ENCODE assay signal across 14 mouse cellular contexts in the genomic region with DNA sequence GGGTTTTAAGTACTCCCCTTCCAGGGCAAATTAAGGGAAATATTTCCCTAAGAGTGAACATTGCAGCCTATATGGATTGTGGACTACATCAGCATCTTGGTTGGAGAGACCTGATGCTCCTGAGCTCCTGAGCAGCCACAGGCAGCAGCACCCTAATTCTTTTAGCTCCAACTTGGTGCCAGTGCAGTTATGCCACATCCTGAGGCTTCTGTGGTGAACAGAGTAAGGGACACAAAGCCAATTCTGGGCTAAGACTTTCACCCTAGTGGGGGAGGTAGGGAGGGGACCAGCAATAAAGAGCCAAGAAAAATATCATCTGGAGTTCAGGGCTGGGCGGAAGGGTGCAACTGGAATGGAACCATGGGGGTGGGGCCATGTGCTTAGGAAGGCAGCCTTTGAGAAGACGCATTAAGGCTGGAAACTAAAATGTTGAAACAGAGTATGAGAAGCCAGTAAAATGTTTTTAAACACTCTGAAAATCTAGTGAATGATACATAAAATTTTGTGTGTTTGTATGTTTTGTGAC.
A peak's percentile ranks its signal among the peaks of the same experiment; 100 is the strongest.
DNase-seq lines count a peak whose midpoint lies in the region; ATAC-seq and TF ChIP-seq lines count a peak whose summit lies in the region.
"Had no signal": no experiment of that assay in that cellular context is flagged by ENCODE, and none has a peak within 500 bp of the region (broad histone marks: within the 10 kb centered on the region; RNA-seq: fewer than 3 reads in every experiment).

No protein-coding gene starts in this region.

- no peak overlapping the region for H3K27ac ChIP-seq in lung, postnatal 0 days (ENCODE audit: low read length)
- H3K27ac ChIP-seq: liver, embryonic 15.5 days; stomach, embryonic 15.5 days had no signal

- 76% methylated on average over 2 of the region's 2 CpGs for WGBS in lung, postnatal 0 days

- no peak overlapping the region for H3K4me3 ChIP-seq in lung, postnatal 0 days (ENCODE audit: low read depth, low read length)
- H3K4me3 ChIP-seq: liver, embryonic 15.5 days; megakaryocyte, embryonic 14.5 days; myocyte; stomach, embryonic 15.5 days had no signal

- peak; percentile 50 for DNase-seq in gastrocnemius, adult 18-20 months (ENCODE audit: low spot score)
- DNase-seq in gastrocnemius, postnatal 10 days = no peak
- peak; percentile 19 for DNase-seq in lung, postnatal 10 days
- DNase-seq in lung, postnatal 0 days (ENCODE audit: low spot score) = no peak
- peak; percentile 44 to 48 for DNase-seq in heart, postnatal 14 days
- peak; percentile 10 to 47 for DNase-seq in urinary bladder, postnatal 36 days (ENCODE audit: low spot score in 2 of 2)
- DNase-seq in right cerebral cortex, adult 2 months (ENCODE audit: low spot score in 2 of 2) = no peak
- no peak for DNase-seq in embryo, embryonic 9.5 days (ENCODE audit: extremely low spot score)
- DNase-seq: thymus, postnatal 25 days had no signal

- H3K36me3 ChIP-seq in lung, postnatal 0 days (ENCODE audit: insufficient read depth, low read length) = no peaks in the 10 kb centered on the region
- H3K36me3 ChIP-seq: liver, embryonic 15.5 days; stomach, embryonic 15.5 days had no signal

- intact Hi-C loops in heart, postnatal 14 days (cut with DNase I) = no loop called here

- no peaks in the 10 kb centered on the region for H3K9me3 ChIP-seq in lung, postnatal 0 days (ENCODE audit: low read length)
- H3K9me3 ChIP-seq: liver, embryonic 15.5 days; megakaryocyte, embryonic 14.5 days; stomach, embryonic 15.5 days had no signal

- no peaks in the 10 kb centered on the region for H3K27me3 ChIP-seq in lung, postnatal 0 days (replicated peaks; ENCODE audit: insufficient read depth, low read length)
- H3K27me3 ChIP-seq: liver, embryonic 15.5 days; megakaryocyte, embryonic 14.5 days; stomach, embryonic 15.5 days had no signal

- TF ChIP-seq EP300 in lung, postnatal 0 days (IDR thresholded peaks at IDR 0.05) = no peak

- H3K4me2 ChIP-seq in lung, postnatal 0 days (replicated peaks; ENCODE audit: low read depth, low read length) = no peak overlapping the region
- H3K4me2 ChIP-seq: liver, embryonic 15.5 days; stomach, embryonic 15.5 days had no signal

- no peaks in the 10 kb centered on the region for H3K4me1 ChIP-seq in lung, postnatal 0 days (ENCODE audit: insufficient read depth, low read depth, low read length)
- H3K4me1 ChIP-seq: liver, embryonic 15.5 days; stomach, embryonic 15.5 days had no signal

- H3K9ac ChIP-seq in lung, postnatal 0 days (replicated peaks; ENCODE audit: low read depth) = no peak overlapping the region
- H3K9ac ChIP-seq: liver, embryonic 15.5 days; stomach, embryonic 15.5 days had no signal

- no peak for ATAC-seq in lung, postnatal 0 days
- ATAC-seq: inflammation-experienced regulatory T-cells, adult 6 months had no signal

- no peak for TF ChIP-seq CTCF in lung, postnatal 0 days (IDR thresholded peaks at IDR 0.05)

Comparison
In these comparisons a context has a peak if more than half of its experiments do, and no peak if none do; other contexts are left out.
1. DNase-seq: peak in gastrocnemius, adult 18-20 months (single experiment), lung, postnatal 10 days (single experiment), heart, postnatal 14 days (2 of 2) and urinary bladder, postnatal 36 days (2 of 2); none in gastrocnemius, postnatal 10 days (single experiment), lung, postnatal 0 days (single experiment), right cerebral cortex, adult 2 months (0 of 2) and embryo, embryonic 9.5 days (single experiment).